23 mouse cellular contexts compared by ENCODE assay signal in genomic region chr17:93104516-93104915, GRCm38 (mm10).
DNase-seq lines count a peak whose midpoint lies in the region; ATAC-seq and TF ChIP-seq lines count a peak whose summit lies in the region.
"Had no signal": no experiment of that assay in that cellular context is flagged by ENCODE, and none has a peak within 500 bp of the region (broad histone marks: within the 10 kb centered on the region; RNA-seq: fewer than 3 reads in every experiment).

No protein-coding gene starts in this region.

- ATAC-seq in frontal cortex, adult (ENCODE audit: low TSS enrichment) = peak; percentile 98
- no peak for ATAC-seq in midbrain, postnatal 0 days (ENCODE audit: low FRiP score)
- no peak for ATAC-seq in midbrain, embryonic 15.5 days (replicated peaks)
- ATAC-seq in liver, embryonic 11.5 days (replicated peaks; ENCODE audit: low FRiP score) = no peak
- ATAC-seq: liver, embryonic 12.5 days had no signal

- TF ChIP-seq CTCF in midbrain, postnatal 0 days (IDR thresholded peaks at IDR 0.05) = no peak

- no peaks in the 10 kb centered on the region for H3K4me1 ChIP-seq in midbrain, postnatal 0 days (ENCODE audit: insufficient read depth, low read length)
- H3K4me1 ChIP-seq in midbrain, embryonic 15.5 days = no peaks in the 10 kb centered on the region
- no peaks in the 10 kb centered on the region for H3K4me1 ChIP-seq in liver, embryonic 11.5 days (replicated peaks; ENCODE audit: control insufficient read depth, insufficient read depth, low read length)
- H3K4me1 ChIP-seq: liver, embryonic 12.5 days; megakaryocyte, embryonic 14.5 days had no signal

- no peaks in the 10 kb centered on the region for H3K36me3 ChIP-seq in midbrain, postnatal 0 days (ENCODE audit: insufficient read depth, low read length)
- H3K36me3 ChIP-seq in midbrain, embryonic 15.5 days (replicated peaks) = no peaks in the 10 kb centered on the region
- H3K36me3 ChIP-seq in liver, embryonic 11.5 days (ENCODE audit: control insufficient read depth, insufficient read depth, low read length) = no peaks in the 10 kb centered on the region
- H3K36me3 ChIP-seq: liver, embryonic 12.5 days had no signal

- H3K27ac ChIP-seq in midbrain, postnatal 0 days (ENCODE audit: low read depth, low read length) = no peak overlapping the region
- no peak overlapping the region for H3K27ac ChIP-seq in midbrain, embryonic 15.5 days
- no peak overlapping the region for H3K27ac ChIP-seq in liver, embryonic 11.5 days (ENCODE audit: low read depth, low read length)
- H3K27ac ChIP-seq: hindbrain, embryonic 14.5 days; liver, embryonic 12.5 days had no signal

- H3K4me2 ChIP-seq in midbrain, postnatal 0 days (ENCODE audit: low read depth, low read length, poor library complexity, severe bottlenecking) = no peak overlapping the region
- H3K4me2 ChIP-seq in midbrain, embryonic 15.5 days = no peak overlapping the region
- H3K4me2 ChIP-seq in liver, embryonic 11.5 days = no peak overlapping the region
- H3K4me2 ChIP-seq: heart, embryonic 11.5 days; hindbrain, embryonic 14.5 days; liver, embryonic 12.5 days had no signal

- no peak overlapping the region for H3K4me3 ChIP-seq in midbrain, postnatal 0 days (ENCODE audit: low read depth, low read length)
- H3K4me3 ChIP-seq in midbrain, embryonic 15.5 days = no peak overlapping the region
- H3K4me3 ChIP-seq in liver, embryonic 11.5 days (ENCODE audit: low read depth, low read length) = no peak overlapping the region
- H3K4me3 ChIP-seq: liver, embryonic 12.5 days; megakaryocyte, embryonic 14.5 days had no signal

- no peaks in the 10 kb centered on the region for H3K27me3 ChIP-seq in midbrain, postnatal 0 days (ENCODE audit: insufficient read depth, low read length)
- no peaks in the 10 kb centered on the region for H3K27me3 ChIP-seq in midbrain, embryonic 15.5 days (replicated peaks)
- H3K27me3 ChIP-seq in liver, embryonic 11.5 days (replicated peaks; ENCODE audit: control insufficient read depth, insufficient read depth, low read length) = no peaks in the 10 kb centered on the region
- H3K27me3 ChIP-seq: CH12.LX; liver, embryonic 12.5 days; megakaryocyte, embryonic 14.5 days had no signal

- H3K9ac ChIP-seq in midbrain, postnatal 0 days (replicated peaks; ENCODE audit: low read length, poor library complexity, severe bottlenecking) = no peak overlapping the region
- H3K9ac ChIP-seq in midbrain, embryonic 15.5 days = no peak overlapping the region
- H3K9ac ChIP-seq in liver, embryonic 11.5 days (ENCODE audit: low read depth, low read length) = no peak overlapping the region
- H3K9ac ChIP-seq: hindbrain, embryonic 14.5 days; liver, embryonic 12.5 days had no signal

- intact Hi-C loops in heart, postnatal 10 days (cut with DNase I) = no loop called here

- DNase-seq in frontal cortex, postnatal 14 days (ENCODE audit: low spot score in 2 of 2) = no peak
- DNase-seq in midbrain, postnatal 0 days (ENCODE audit: low spot score) = peak; percentile 1
- peak; percentile 16 to 29 for DNase-seq in layer of hippocampus, adult 8-10 months (ENCODE audit: low spot score in 2 of 2)
- peak; percentile 20 for DNase-seq in right cerebral cortex, postnatal 25 days
- no peak for DNase-seq in heart, postnatal 10 days
- DNase-seq in liver, embryonic 11.5 days (ENCODE audit: low spot score) = no peak
- DNase-seq: adrenal gland, postnatal 14 days; cerebellum, adult 2 months; gastrocnemius, postnatal 36 days; heart, postnatal 14 days; kidney, adult 9 months; kidney, postnatal 4 days; lung, adult 2 months; midbrain, embryonic 14.5 days; spleen, adult 18-20 months; thymus, postnatal 36 days had no signal

- no peaks in the 10 kb centered on the region for H3K9me3 ChIP-seq in midbrain, postnatal 0 days (ENCODE audit: low read length)
- H3K9me3 ChIP-seq in midbrain, embryonic 15.5 days = no peaks in the 10 kb centered on the region
- H3K9me3 ChIP-seq in liver, embryonic 11.5 days (ENCODE audit: control insufficient read depth, low read length) = no peaks in the 10 kb centered on the region
- H3K9me3 ChIP-seq: liver, embryonic 12.5 days; megakaryocyte, embryonic 14.5 days had no signal

Comparison
In these comparisons a context has a peak if more than half of its experiments do, and no peak if none do; other contexts are left out.
1. DNase-seq: peak in midbrain, postnatal 0 days (single experiment), layer of hippocampus, adult 8-10 months (2 of 2) and right cerebral cortex, postnatal 25 days (single experiment); none in frontal cortex, postnatal 14 days (0 of 2), heart, postnatal 10 days (0 of 2) and liver, embryonic 11.5 days (single experiment).